Mouse (Mus musculus): Measurements from ENCODE around the gene Fzd10. TPM values are rescaled to one million over a fixed set of nuclear protein-coding genes. Genes with fewer than 3 reads are reported as not detected.

Gene Fzd10
- polyA plus RNA-seq, 1 experiment from 2014 or later: 2.6 TPM

DNA sequence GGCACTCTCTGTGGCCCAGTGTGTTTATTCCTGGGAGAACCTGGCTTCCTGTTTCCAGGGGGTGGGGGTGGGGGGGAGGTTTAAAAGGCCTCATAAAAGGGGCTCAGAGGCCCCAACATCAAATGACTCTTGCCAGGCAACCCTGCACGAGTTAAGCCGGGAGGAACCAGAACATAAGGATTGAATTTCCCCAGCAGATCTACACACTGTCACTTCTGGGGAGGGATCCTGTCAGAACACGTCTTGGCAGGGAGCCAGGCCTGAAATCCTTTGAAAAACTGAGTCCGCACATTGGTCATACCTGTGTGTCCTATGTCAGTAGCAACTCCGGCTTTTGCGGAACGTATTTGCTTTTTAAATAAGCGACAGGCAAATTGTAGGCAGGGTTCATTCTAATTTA lies 19.3 kb downstream of the Fzd10 start:
- H3K9me3 ChIP-seq (ENCODE audit: control insufficient read depth, low read length): no peaks in the 10 kb centered on the region
- H3K4me1 ChIP-seq (ENCODE audit: control insufficient read depth, insufficient read depth, low read length): peaks cover 11% of the 10 kb centered on the region; the same call in 1 of the 2 replicates
- WGBS: 16% methylated on average over 8 of the region's 8 CpGs
- no peak overlapping the region for H3K4me3 ChIP-seq (ENCODE audit: low read depth, low read length)
- H3K36me3 ChIP-seq (ENCODE audit: control insufficient read depth, insufficient read depth, low read length): no peaks in the 10 kb centered on the region
- no peak overlapping the region for H3K27ac ChIP-seq (ENCODE audit: low read depth, low read length)
- no peak overlapping the region for H3K9ac ChIP-seq (replicated peaks; ENCODE audit: low read depth, low read length)
- ATAC-seq (ENCODE audit: low read depth): no peak
- H3K4me2 ChIP-seq (ENCODE audit: low read depth, low read length): no peak overlapping the region
- H3K27me3 ChIP-seq (ENCODE audit: control insufficient read depth, insufficient read depth, low read length): no peaks in the 10 kb centered on the region

DNA sequence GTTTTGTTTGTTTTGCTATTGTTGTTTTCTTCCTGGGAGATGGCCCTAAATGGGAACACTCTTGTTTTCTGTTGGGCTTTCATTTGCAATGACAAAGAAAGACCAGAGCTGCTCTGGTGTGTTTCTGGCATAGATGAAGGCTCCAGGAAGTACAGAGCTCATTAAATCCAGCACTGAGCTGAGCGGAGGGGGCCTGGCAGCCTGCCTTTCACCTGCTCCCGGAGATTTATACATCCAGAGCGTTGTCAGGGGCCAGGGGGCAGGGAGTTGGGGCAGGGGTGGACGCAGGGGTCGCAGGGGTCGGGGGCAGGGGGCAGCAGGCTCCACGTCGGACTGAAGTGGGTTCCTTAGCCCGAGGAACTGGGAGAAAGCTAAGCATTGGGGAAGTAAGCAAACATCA lies 19.8 kb downstream of the Fzd10 start:
- Histone ChIP-seq H3K4me3 (ENCODE audit: low read depth, low read length) (no peak overlapping the region), H3K27me3 (ENCODE audit: control insufficient read depth, insufficient read depth, low read length) (no peaks in the 10 kb centered on the region), H3K4me1 (ENCODE audit: control insufficient read depth, insufficient read depth, low read length) (peaks cover 11% of the 10 kb centered on the region; the same call in 1 of the 2 replicates), H3K9me3 (ENCODE audit: control insufficient read depth, low read length) (no peaks in the 10 kb centered on the region), H3K27ac (ENCODE audit: low read depth, low read length) (no peak overlapping the region), H3K9ac (replicated peaks; ENCODE audit: low read depth, low read length) (no peak overlapping the region), H3K36me3 (ENCODE audit: control insufficient read depth, insufficient read depth, low read length) (no peaks in the 10 kb centered on the region), H3K4me2 (ENCODE audit: low read depth, low read length) (no peak overlapping the region)
- no peak for ATAC-seq (ENCODE audit: low read depth)
- 5% methylated on average over 6 of the region's 9 CpGs for WGBS

DNA sequence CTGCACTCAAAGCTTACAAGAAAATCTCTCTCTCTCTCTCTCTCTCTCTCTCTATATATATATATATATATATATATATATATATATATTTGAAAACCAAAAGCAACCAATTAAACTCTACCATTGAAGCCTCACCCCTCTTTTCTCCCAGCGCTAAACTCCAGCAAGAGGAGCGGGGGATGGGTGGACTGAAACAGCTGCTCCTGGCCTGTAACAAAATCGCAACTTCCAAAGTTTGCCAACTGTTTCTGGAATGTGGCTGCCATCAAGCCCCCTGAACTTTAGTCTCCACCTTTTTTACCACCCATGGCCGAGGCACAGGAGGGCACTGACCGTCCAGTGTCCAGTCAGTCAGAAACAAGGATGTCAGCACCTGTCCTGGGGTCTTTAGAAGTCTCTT lies 27.1 kb downstream of the Fzd10 start:
- Histone ChIP-seq H3K9me3 (ENCODE audit: control insufficient read depth, low read length) (no peaks in the 10 kb centered on the region), H3K4me3 (ENCODE audit: low read depth, low read length) (no peak overlapping the region), H3K27me3 (ENCODE audit: control insufficient read depth, insufficient read depth, low read length) (no peaks in the 10 kb centered on the region), H3K4me1 (ENCODE audit: control insufficient read depth, insufficient read depth, low read length) (no peaks in the 10 kb centered on the region), H3K9ac (replicated peaks; ENCODE audit: low read depth, low read length) (no peak overlapping the region), H3K27ac (ENCODE audit: low read depth, low read length) (no peak overlapping the region), H3K4me2 (ENCODE audit: low read depth, low read length) (no peak overlapping the region), H3K36me3 (ENCODE audit: control insufficient read depth, insufficient read depth, low read length) (no peaks in the 10 kb centered on the region)
- no peak for ATAC-seq (ENCODE audit: low read depth)
- WGBS: 48% methylated on average over 5 of the region's 5 CpGs

DNA sequence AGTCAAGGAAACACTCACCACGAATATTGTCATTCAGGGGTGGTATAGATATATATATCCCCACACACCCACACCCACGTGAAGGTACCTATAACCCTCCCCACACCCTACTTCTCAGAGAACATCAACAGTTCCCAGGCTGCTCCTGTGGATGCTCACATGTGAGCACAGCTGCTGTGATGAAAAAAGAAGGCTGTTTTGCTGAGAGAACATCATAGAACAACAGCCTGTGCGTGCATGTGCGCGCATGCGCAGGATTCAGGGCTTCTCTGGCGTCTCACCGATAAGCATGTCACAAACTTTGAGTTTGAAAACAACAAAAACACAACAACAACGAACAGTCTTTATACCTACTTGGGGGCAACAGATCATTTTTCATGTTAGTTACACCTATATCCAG lies 36.0 kb downstream of the Fzd10 start:
- H3K36me3 ChIP-seq (ENCODE audit: control insufficient read depth, insufficient read depth, low read length): no peaks in the 10 kb centered on the region
- no peak overlapping the region for H3K4me3 ChIP-seq (ENCODE audit: low read depth, low read length)
- no peaks in the 10 kb centered on the region for H3K4me1 ChIP-seq (ENCODE audit: control insufficient read depth, insufficient read depth, low read length)
- no peak overlapping the region for H3K9ac ChIP-seq (replicated peaks; ENCODE audit: low read depth, low read length)
- no peaks in the 10 kb centered on the region for H3K9me3 ChIP-seq (ENCODE audit: control insufficient read depth, low read length)
- no peak overlapping the region for H3K4me2 ChIP-seq (ENCODE audit: low read depth, low read length)
- no peak for ATAC-seq (ENCODE audit: low read depth)
- no peak overlapping the region for H3K27ac ChIP-seq (ENCODE audit: low read depth, low read length)
- no peaks in the 10 kb centered on the region for H3K27me3 ChIP-seq (ENCODE audit: control insufficient read depth, insufficient read depth, low read length)
- 91% methylated on average over 9 of the region's 9 CpGs for WGBS

DNA sequence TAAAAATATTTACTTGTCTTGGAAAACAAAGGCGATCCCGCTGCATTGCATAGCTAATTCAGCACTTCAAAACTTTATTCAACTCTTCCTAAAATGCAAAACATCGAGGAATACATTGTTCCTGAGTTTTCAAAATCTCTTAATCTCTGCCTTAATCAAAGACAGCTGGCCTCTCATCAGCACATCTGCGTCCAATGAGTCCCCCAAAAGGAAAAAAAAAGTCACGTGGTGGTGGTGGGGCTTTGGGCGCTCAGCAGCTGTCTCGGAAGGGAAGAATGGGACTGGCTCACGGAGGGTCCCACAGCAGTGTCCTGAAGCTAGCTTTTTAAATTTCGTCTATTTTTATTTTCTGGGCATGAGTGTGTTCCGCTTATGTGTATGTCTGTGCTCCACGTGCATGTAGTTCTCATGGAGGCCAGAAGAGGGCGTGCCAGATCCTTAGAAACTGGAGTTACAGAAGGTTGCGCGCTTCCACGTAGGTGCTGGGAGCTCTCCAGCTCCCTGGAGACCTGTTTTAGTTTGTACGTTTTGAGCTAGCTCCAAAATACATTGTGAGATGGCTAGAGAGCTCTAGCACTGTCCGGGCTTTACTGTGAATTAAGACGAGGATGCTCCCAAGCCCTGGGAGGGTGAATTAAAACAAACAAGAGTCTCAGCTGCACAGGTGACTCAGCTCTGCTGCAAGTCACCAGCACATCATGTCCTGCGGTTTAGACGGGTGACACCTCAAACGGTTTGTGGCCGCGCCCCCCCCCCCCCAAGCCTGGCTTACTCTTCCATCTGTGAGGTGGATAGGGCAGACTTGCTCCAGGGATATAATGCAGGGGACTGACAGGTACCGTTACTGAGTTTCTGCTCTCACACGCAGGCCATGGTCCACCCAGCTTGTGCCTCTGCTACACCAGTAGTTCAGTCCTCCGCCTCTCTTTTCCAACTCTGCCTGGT lies 36.7 kb downstream of the Fzd10 start:
- Histone ChIP-seq H3K36me3 (ENCODE audit: control insufficient read depth, insufficient read depth, low read length) (no peaks in the 10 kb centered on the region), H3K27ac (ENCODE audit: low read depth, low read length) (no peak overlapping the region), H3K4me1 (ENCODE audit: control insufficient read depth, insufficient read depth, low read length) (no peaks in the 10 kb centered on the region), H3K4me2 (ENCODE audit: low read depth, low read length) (no peak overlapping the region), H3K4me3 (ENCODE audit: low read depth, low read length) (no peak overlapping the region), H3K9ac (replicated peaks; ENCODE audit: low read depth, low read length) (no peak overlapping the region), H3K27me3 (ENCODE audit: control insufficient read depth, insufficient read depth, low read length) (no peaks in the 10 kb centered on the region), H3K9me3 (ENCODE audit: control insufficient read depth, low read length) (no peaks in the 10 kb centered on the region)
- WGBS: 91% methylated on average over 26 of the region's 26 CpGs
- no peak for ATAC-seq (ENCODE audit: low read depth)

DNA sequence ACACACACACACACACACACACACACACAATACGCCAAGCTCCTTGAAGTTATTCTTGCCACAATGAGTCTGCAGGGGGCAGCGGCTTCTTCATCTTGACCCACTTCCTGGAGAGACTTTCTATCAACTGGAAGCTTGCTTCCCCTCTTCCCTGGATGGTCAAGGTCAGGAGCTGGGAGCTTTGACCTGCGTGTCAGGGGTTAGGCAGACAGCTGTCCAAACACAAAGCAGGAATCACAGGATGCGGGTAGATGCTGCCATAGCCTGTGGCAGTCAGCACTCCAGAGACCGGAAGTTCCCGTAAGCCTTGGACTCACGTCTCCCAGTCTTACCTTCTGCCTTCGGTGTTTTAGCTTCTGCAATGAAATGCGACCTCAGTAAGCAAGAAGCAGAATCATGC lies 38.1 kb downstream of the Fzd10 start:
- Histone ChIP-seq H3K4me3 (ENCODE audit: low read depth, low read length) (no peak overlapping the region), H3K9ac (replicated peaks; ENCODE audit: low read depth, low read length) (no peak overlapping the region), H3K27ac (ENCODE audit: low read depth, low read length) (no peak overlapping the region), H3K27me3 (ENCODE audit: control insufficient read depth, insufficient read depth, low read length) (no peaks in the 10 kb centered on the region), H3K4me2 (ENCODE audit: low read depth, low read length) (no peak overlapping the region), H3K36me3 (ENCODE audit: control insufficient read depth, insufficient read depth, low read length) (no peaks in the 10 kb centered on the region), H3K9me3 (ENCODE audit: control insufficient read depth, low read length) (no peaks in the 10 kb centered on the region), H3K4me1 (ENCODE audit: control insufficient read depth, insufficient read depth, low read length) (no peaks in the 10 kb centered on the region)
- WGBS: 66% methylated on average over 9 of the region's 9 CpGs
- ATAC-seq (ENCODE audit: low read depth): no peak

DNA sequence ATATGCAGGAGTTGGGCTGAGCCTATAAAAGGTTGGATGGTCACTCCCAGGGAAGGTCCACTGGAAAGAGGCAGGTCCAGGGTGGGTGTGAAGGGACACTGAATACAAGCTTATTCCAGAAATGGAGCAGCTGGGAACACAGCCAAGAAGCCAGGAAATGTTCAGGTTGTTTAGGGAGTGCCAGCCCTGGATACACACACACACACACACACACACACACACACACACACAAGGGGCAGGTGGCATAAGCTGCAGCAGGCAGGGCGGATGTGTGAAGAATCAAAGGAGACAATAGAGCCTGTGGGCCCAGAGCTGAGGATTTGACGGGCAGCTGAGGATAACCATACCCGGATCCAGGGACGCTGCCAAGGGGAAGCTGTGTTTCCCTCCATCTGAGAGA lies 42.4 kb downstream of the Fzd10 start:
- no peak overlapping the region for H3K4me2 ChIP-seq (ENCODE audit: low read depth, low read length)
- WGBS: 72% methylated on average over 4 of the region's 4 CpGs
- no peak overlapping the region for H3K4me3 ChIP-seq (ENCODE audit: low read depth, low read length)
- no peaks in the 10 kb centered on the region for H3K36me3 ChIP-seq (ENCODE audit: control insufficient read depth, insufficient read depth, low read length)
- H3K4me1 ChIP-seq (ENCODE audit: control insufficient read depth, insufficient read depth, low read length): no peaks in the 10 kb centered on the region
- no peak overlapping the region for H3K9ac ChIP-seq (replicated peaks; ENCODE audit: low read depth, low read length)
- no peaks in the 10 kb centered on the region for H3K9me3 ChIP-seq (ENCODE audit: control insufficient read depth, low read length)
- no peak for ATAC-seq (ENCODE audit: low read depth)
- no peaks in the 10 kb centered on the region for H3K27me3 ChIP-seq (ENCODE audit: control insufficient read depth, insufficient read depth, low read length)
- H3K27ac ChIP-seq (ENCODE audit: low read depth, low read length): no peak overlapping the region

DNA sequence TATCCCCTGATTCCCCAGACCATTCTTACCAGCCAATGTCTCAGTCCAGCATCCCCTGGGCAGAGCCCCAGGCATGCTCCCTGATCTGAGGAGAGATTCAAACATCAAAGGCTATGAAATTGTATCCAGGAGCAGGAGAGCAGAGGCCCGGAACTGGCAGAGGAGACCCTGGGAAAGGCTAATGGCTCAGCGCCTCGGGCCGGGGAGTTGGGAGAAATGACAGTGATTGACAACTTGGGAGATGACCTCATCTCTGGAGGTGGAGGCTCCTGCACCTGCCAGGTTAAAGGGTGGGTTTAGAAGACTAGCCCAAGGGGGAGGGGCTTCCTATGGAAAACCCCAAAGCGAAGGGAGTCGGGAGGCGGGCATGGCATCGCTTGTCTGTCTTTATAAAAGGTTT lies 45.1 kb downstream of the Fzd10 start:
- Histone ChIP-seq H3K4me1 (ENCODE audit: control insufficient read depth, insufficient read depth, low read length) (no peaks in the 10 kb centered on the region), H3K4me2 (ENCODE audit: low read depth, low read length) (no peak overlapping the region), H3K4me3 (ENCODE audit: low read depth, low read length) (no peak overlapping the region), H3K36me3 (ENCODE audit: control insufficient read depth, insufficient read depth, low read length) (no peaks in the 10 kb centered on the region), H3K9ac (replicated peaks; ENCODE audit: low read depth, low read length) (no peak overlapping the region), H3K27me3 (ENCODE audit: control insufficient read depth, insufficient read depth, low read length) (no peaks in the 10 kb centered on the region), H3K9me3 (ENCODE audit: control insufficient read depth, low read length) (no peaks in the 10 kb centered on the region), H3K27ac (ENCODE audit: low read depth, low read length) (no peak overlapping the region)
- 76% methylated on average over 8 of the region's 8 CpGs for WGBS
- no peak for ATAC-seq (ENCODE audit: low read depth)

DNA sequence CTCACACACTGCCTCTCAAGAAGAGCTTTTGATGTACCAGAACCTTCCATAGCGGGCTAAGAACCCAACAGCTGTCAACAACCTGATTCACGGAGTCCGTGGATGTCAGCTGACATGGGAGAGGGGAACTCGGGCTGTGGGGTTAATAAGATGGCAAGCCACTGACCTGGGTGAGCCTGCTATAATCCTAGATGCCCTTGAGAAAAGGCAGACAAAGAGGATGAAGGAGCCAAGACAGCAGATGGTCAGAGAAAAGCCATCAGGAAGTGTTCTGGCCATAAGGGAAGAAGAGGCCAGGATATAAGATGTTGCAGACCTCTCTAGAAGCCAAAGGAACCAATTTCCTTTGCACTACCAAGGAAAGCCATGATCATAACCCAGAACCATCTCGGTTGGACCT lies 45.6 kb downstream of the Fzd10 start:
- H3K27ac ChIP-seq (ENCODE audit: low read depth, low read length): no peak overlapping the region
- ATAC-seq (ENCODE audit: low read depth): no peak
- no peaks in the 10 kb centered on the region for H3K27me3 ChIP-seq (ENCODE audit: control insufficient read depth, insufficient read depth, low read length)
- H3K9me3 ChIP-seq (ENCODE audit: control insufficient read depth, low read length): no peaks in the 10 kb centered on the region
- no peak overlapping the region for H3K4me3 ChIP-seq (ENCODE audit: low read depth, low read length)
- H3K9ac ChIP-seq (replicated peaks; ENCODE audit: low read depth, low read length): no peak overlapping the region
- H3K36me3 ChIP-seq (ENCODE audit: control insufficient read depth, insufficient read depth, low read length): no peaks in the 10 kb centered on the region
- no peak overlapping the region for H3K4me2 ChIP-seq (ENCODE audit: low read depth, low read length)
- 90% methylated on average over 5 of the region's 5 CpGs for WGBS
- no peaks in the 10 kb centered on the region for H3K4me1 ChIP-seq (ENCODE audit: control insufficient read depth, insufficient read depth, low read length)
